Mouse (Mus musculus): Measurements from ENCODE around the gene Ptges.

The Ptges gene

DNA sequence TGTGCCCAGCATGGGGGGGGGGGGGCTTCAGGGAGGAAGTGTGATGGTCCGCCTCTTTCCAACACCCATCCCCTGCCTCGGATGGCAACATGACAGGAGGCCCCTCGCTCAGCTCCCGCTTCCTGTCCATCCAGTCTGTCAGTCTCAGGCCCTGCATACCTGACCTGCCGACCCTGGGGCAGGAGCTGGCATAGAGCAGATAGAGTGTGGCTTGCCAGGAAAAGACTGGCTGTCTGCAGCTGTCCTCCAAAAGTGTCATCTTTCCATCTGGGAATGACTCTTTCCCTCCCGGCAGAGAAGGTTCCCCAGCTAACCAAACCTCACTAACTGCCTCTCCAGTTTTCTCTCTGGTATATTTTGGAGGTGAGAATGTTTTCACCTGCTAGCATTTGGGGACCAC lies 79.1 kb downstream of the Ptges start:
- no peak for DNase-seq (ENCODE audit: low spot score in 2 of 2)

- DNase-seq (ENCODE audit: low spot score in 2 of 2), result no peak
Observed at GRCm38 (mm10) chr2:30848184-30848583, 81.5 kb downstream of the Ptges start.

- DNase-seq (ENCODE audit: low spot score in 2 of 2), result no peak
Observed at GRCm38 (mm10) chr2:30846723-30847122, 82.9 kb downstream of the Ptges start.

GRCm38 (mm10) chr2:30846236-30846635 lies 83.4 kb downstream of the Ptges start:
- no peak for DNase-seq (ENCODE audit: low spot score in 2 of 2)

- DNase-seq (ENCODE audit: low spot score in 2 of 2), result no peak
Observed at GRCm38 (mm10) chr2:30845152-30846070, 84.3 kb downstream of the Ptges start.

GRCm38 (mm10) chr2:30842615-30843014 lies 87.0 kb downstream of the Ptges start:
- DNase-seq (ENCODE audit: low spot score in 2 of 2), result no peak

All from right cerebral cortex, postnatal 10 days (tissue).